Mouse (Mus musculus) kidney, embryonic 16.5 days (tissue): Measurements from ENCODE around the gene Srpr. TPM values are rescaled to one million over a fixed set of nuclear protein-coding genes. Genes with fewer than 3 reads are reported as not detected.

Source experiments
- ATAC-seq: fragments of 200-750 bp; cut with Nextera tagmentation; 2 replicates; pipeline ENCODE4 v1.8.0; 2017; ENCODE audit warnings: moderate TSS enrichment; ENCODE audit not compliant: low FRiP score, low TSS enrichment
- H3K27ac ChIP-seq: fragments of 300-500 bp; sonication (generic); 2 replicates; pipeline ENCODE4 v1.5.1; 2014; ENCODE audit warnings: low read length
- H3K27me3 ChIP-seq: fragments of 300-500 bp; sonication (generic); 2 replicates; pipeline ENCODE4 v1.6.1; 2014; ENCODE audit warnings: low read length, control low read depth, mixed read lengths; ENCODE audit not compliant: insufficient read depth
- H3K36me3 ChIP-seq: fragments of 300-500 bp; sonication (generic); 2 replicates; pipeline ENCODE4 v1.6.1; 2014; ENCODE audit warnings: low read length, control low read depth, mixed read lengths; ENCODE audit not compliant: insufficient read depth
- H3K4me1 ChIP-seq: fragments of 300-500 bp; sonication (generic); 2 replicates; pipeline ENCODE4 v1.6.1; 2014; ENCODE audit warnings: low read length, control low read depth, mixed read lengths; ENCODE audit not compliant: insufficient read depth
- H3K4me2 ChIP-seq: fragments of 300-500 bp; sonication (generic); replicated peaks from 2 replicates; pipeline ENCODE4 v1.6.1; 2014; ENCODE audit warnings: low read depth, low read length
- H3K4me3 ChIP-seq: fragments of 300-500 bp; sonication (generic); 2 replicates; pipeline ENCODE4 v1.5.1; 2014; ENCODE audit warnings: mild to moderate bottlenecking, low read length
- H3K9ac ChIP-seq: fragments of 300-500 bp; sonication (generic); replicated peaks from 2 replicates; pipeline ENCODE4 v1.6.1; 2014; ENCODE audit warnings: low read length
- H3K9me3 ChIP-seq: fragments of 300-500 bp; sonication (generic); 2 replicates; pipeline ENCODE4 v1.6.1; 2016; ENCODE audit warnings: low read length, control low read depth
- WGBS: fragments of 180-500 bp; shearing (Covaris S2); extraction: QIAGEN DNeasy Blood & Tissue Kit; methylation state at CpG from one replicate; pipeline ENCODE4 v1.1.7; 2014; 5-methylcytosine and 5-hydroxymethylcytosine counted together
- polyA plus RNA-seq: library from polyadenylated mRNA; unstranded; fragments of >200 nt; fragmentation: Nextera tagmentation; extraction: Ambion mirVana; gene quantifications from 2 replicates; pipeline ENCODE4 v1.2.1, GENCODE M21; 2015

Srpr gene
- polyA plus RNA-seq, 1 experiment from 2014 or later: 130 TPM

GRCm38 (mm10) chr9:35187351-35187903 lies 12.5 kb upstream of the Srpr start:
- 82% methylated on average over 10 of the region's 10 CpGs for WGBS

GRCm38 (mm10) chr9:35188700-35189099 lies 11.3 kb upstream of the Srpr start:
- no peak overlapping the region for H3K4me3 ChIP-seq
- H3K27ac ChIP-seq: no peak overlapping the region
- peaks cover 26% of the 10 kb centered on the region for H3K36me3 ChIP-seq
- H3K4me1 ChIP-seq: no peaks in the 10 kb centered on the region
- no peak overlapping the region for H3K9ac ChIP-seq
- H3K4me2 ChIP-seq: no peak overlapping the region
- H3K9me3 ChIP-seq: no peaks in the 10 kb centered on the region
- 82% methylated on average over 22 of the region's 22 CpGs for WGBS
- H3K27me3 ChIP-seq: no peaks in the 10 kb centered on the region
- 0 out of 2 replicates have a peak, but pooled peaks have one; percentile 12 for ATAC-seq

More at GRCm38 (mm10) chr9:35187351-35187903, 12.5 kb upstream of the Srpr start:
- Histone ChIP-seq H3K27me3 (no peaks in the 10 kb centered on the region), H3K4me1 (no peaks in the 10 kb centered on the region), H3K4me3 (no peak overlapping the region), H3K27ac (no peak overlapping the region), H3K36me3 (peaks cover 26% of the 10 kb centered on the region), H3K9ac (no peak overlapping the region), H3K4me2 (no peak overlapping the region), H3K9me3 (no peaks in the 10 kb centered on the region)
- ATAC-seq: no peak

- ATAC-seq: no peak
- Histone ChIP-seq H3K4me3 (no peak overlapping the region), H3K4me2 (no peak overlapping the region), H3K27ac (no peak overlapping the region), H3K9me3 (no peaks in the 10 kb centered on the region), H3K36me3 (peaks cover 20% of the 10 kb centered on the region), H3K9ac (no peak overlapping the region), H3K4me1 (no peaks in the 10 kb centered on the region), H3K27me3 (no peaks in the 10 kb centered on the region)
- 84% methylated on average over 11 of the region's 11 CpGs for WGBS
These were observed 6.9 kb upstream of the Srpr start for GRCm38 (mm10) chr9:35192983-35193542.

GRCm38 (mm10) chr9:35194048-35194447 lies 5.9 kb upstream of the Srpr start:
- Histone ChIP-seq H3K27ac (no peak overlapping the region), H3K4me3 (no peak overlapping the region), H3K27me3 (no peaks in the 10 kb centered on the region), H3K4me1 (peaks cover 6% of the 10 kb centered on the region; the same call in 1 of the 2 replicates), H3K9me3 (no peaks in the 10 kb centered on the region), H3K36me3 (peaks cover 13% of the 10 kb centered on the region), H3K9ac (no peak overlapping the region), H3K4me2 (no peak overlapping the region)
- WGBS: 98% methylated on average over 3 of the region's 3 CpGs
- no peak for ATAC-seq

GRCm38 (mm10) chr9:35197625-35198024 lies 2.4 kb upstream of the Srpr start:
- Histone ChIP-seq H3K4me2 (no peak overlapping the region), H3K27ac (no peak overlapping the region), H3K4me3 (no peak overlapping the region), H3K27me3 (no peaks in the 10 kb centered on the region), H3K9ac (no peak overlapping the region), H3K9me3 (no peaks in the 10 kb centered on the region), H3K4me1 (peaks cover 16% of the 10 kb centered on the region; the same call in 1 of the 2 replicates), H3K36me3 (no peaks in the 10 kb centered on the region)
- ATAC-seq: no peak
- WGBS: 90% methylated on average over 3 of the region's 3 CpGs

GRCm38 (mm10) chr9:35198351-35198750 lies 1.6 kb upstream of the Srpr start:
- Histone ChIP-seq H3K9ac (no peak overlapping the region), H3K27me3 (no peaks in the 10 kb centered on the region), H3K4me3 (no peak overlapping the region), H3K4me1 (peaks cover 16% of the 10 kb centered on the region; the same call in 1 of the 2 replicates), H3K9me3 (no peaks in the 10 kb centered on the region), H3K4me2 (peak overlapping the region; percentile 83), H3K27ac (no peak overlapping the region), H3K36me3 (no peaks in the 10 kb centered on the region)
- 74% methylated on average over 10 of the region's 10 CpGs for WGBS
- no peak for ATAC-seq

GRCm38 (mm10) chr9:35198945-35199771 lies 817 bp upstream of the Srpr start:
- H3K36me3 ChIP-seq: no peaks in the 10 kb centered on the region
- H3K4me3 ChIP-seq: peak overlapping the region; percentile 71
- H3K27me3 ChIP-seq: no peaks in the 10 kb centered on the region
- no peaks in the 10 kb centered on the region for H3K9me3 ChIP-seq
- H3K4me1 ChIP-seq: peaks cover 16% of the 10 kb centered on the region; the same call in 1 of the 2 replicates
- peak overlapping the region; percentile 83 for H3K4me2 ChIP-seq
- 23% methylated on average over 18 of the region's 18 CpGs for WGBS
- peak; percentile 66 for ATAC-seq
- peak overlapping the region; percentile 55; the same call in 1 of the 2 replicates for H3K27ac ChIP-seq
- peak overlapping the region; percentile 86 for H3K9ac ChIP-seq

GRCm38 (mm10) chr9:35200529-35201060 lies 620 bp downstream of the Srpr start:
- ATAC-seq: no peak
- peak overlapping the region; percentile 83 for H3K4me2 ChIP-seq
- peaks cover 16% of the 10 kb centered on the region; the same call in 1 of the 2 replicates for H3K4me1 ChIP-seq
- no peaks in the 10 kb centered on the region for H3K27me3 ChIP-seq
- peak overlapping the region; percentile 86; the same call in 1 of the 2 replicates for H3K9ac ChIP-seq
- H3K36me3 ChIP-seq: peaks cover 13% of the 10 kb centered on the region
- peak overlapping the region; percentile 71 for H3K4me3 ChIP-seq
- no peaks in the 10 kb centered on the region for H3K9me3 ChIP-seq
- 46% methylated on average over 9 of the region's 9 CpGs for WGBS
- H3K27ac ChIP-seq: no peak overlapping the region

- ATAC-seq: no peak
- peaks cover 39% of the 10 kb centered on the region for H3K36me3 ChIP-seq
- H3K4me2 ChIP-seq: no peak overlapping the region
- H3K4me1 ChIP-seq: peaks cover 15% of the 10 kb centered on the region; the same call in 1 of the 2 replicates
- no peaks in the 10 kb centered on the region for H3K27me3 ChIP-seq
- H3K4me3 ChIP-seq: no peak overlapping the region
- WGBS: 55% methylated on average over 3 of the region's 3 CpGs
- no peak overlapping the region for H3K27ac ChIP-seq
- no peak overlapping the region for H3K9ac ChIP-seq
- H3K9me3 ChIP-seq: no peaks in the 10 kb centered on the region
These were observed 3.6 kb downstream of the Srpr start for GRCm38 (mm10) chr9:35203536-35203935.
